Mouse (Mus musculus) kidney, embryonic 16.5 days (tissue): Measurements from ENCODE around the gene Atad3a. TPM values are rescaled to one million over a fixed set of nuclear protein-coding genes. Genes with fewer than 3 reads are reported as not detected.

Experiments used
- ATAC-seq: fragments of 200-750 bp; cut with Nextera tagmentation; 2 replicates; pipeline ENCODE4 v1.8.0; 2017; ENCODE audit warnings: moderate TSS enrichment; ENCODE audit not compliant: low FRiP score, low TSS enrichment
- H3K27ac ChIP-seq: fragments of 300-500 bp; sonication (generic); 2 replicates; pipeline ENCODE4 v1.5.1; 2014; ENCODE audit warnings: low read length
- H3K27me3 ChIP-seq: fragments of 300-500 bp; sonication (generic); 2 replicates; pipeline ENCODE4 v1.6.1; 2014; ENCODE audit warnings: low read length, control low read depth, mixed read lengths; ENCODE audit not compliant: insufficient read depth
- H3K36me3 ChIP-seq: fragments of 300-500 bp; sonication (generic); 2 replicates; pipeline ENCODE4 v1.6.1; 2014; ENCODE audit warnings: low read length, control low read depth, mixed read lengths; ENCODE audit not compliant: insufficient read depth
- H3K4me1 ChIP-seq: fragments of 300-500 bp; sonication (generic); 2 replicates; pipeline ENCODE4 v1.6.1; 2014; ENCODE audit warnings: low read length, control low read depth, mixed read lengths; ENCODE audit not compliant: insufficient read depth
- H3K4me2 ChIP-seq: fragments of 300-500 bp; sonication (generic); replicated peaks from 2 replicates; pipeline ENCODE4 v1.6.1; 2014; ENCODE audit warnings: low read depth, low read length
- H3K4me3 ChIP-seq: fragments of 300-500 bp; sonication (generic); 2 replicates; pipeline ENCODE4 v1.5.1; 2014; ENCODE audit warnings: mild to moderate bottlenecking, low read length
- H3K9ac ChIP-seq: fragments of 300-500 bp; sonication (generic); replicated peaks from 2 replicates; pipeline ENCODE4 v1.6.1; 2014; ENCODE audit warnings: low read length
- H3K9me3 ChIP-seq: fragments of 300-500 bp; sonication (generic); 2 replicates; pipeline ENCODE4 v1.6.1; 2016; ENCODE audit warnings: low read length, control low read depth
- WGBS: fragments of 180-500 bp; shearing (Covaris S2); extraction: QIAGEN DNeasy Blood & Tissue Kit; methylation state at CpG from one replicate; pipeline ENCODE4 v1.1.7; 2014; 5-methylcytosine and 5-hydroxymethylcytosine counted together
- polyA plus RNA-seq: library from polyadenylated mRNA; unstranded; fragments of >200 nt; fragmentation: Nextera tagmentation; extraction: Ambion mirVana; gene quantifications from 2 replicates; pipeline ENCODE4 v1.2.1, GENCODE M21; 2015

The Atad3a gene
- polyA plus RNA-seq, 1 experiment from 2014 or later: 142 TPM

DNA sequence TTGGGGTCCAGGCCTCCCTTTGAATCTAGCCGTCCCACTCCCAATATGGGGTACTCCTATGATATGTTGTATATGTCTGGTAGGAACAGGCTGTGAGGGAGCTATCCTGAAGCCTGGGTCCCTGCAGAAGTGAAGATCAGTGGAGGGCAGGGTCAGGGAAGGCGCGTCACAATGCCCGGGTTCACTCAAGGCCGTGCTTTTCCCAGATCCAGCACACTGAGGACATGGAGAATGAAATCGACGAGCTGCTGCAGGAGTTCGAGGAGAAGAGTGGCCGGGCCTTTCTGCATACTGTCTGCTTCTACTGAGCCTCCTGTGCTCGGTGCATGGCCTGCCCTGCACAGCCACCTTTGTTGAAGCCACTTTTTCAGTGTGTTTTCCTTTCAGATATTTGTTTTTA lies 27.6 kb downstream of the Atad3a start:
- no peak overlapping the region for H3K27ac ChIP-seq
- 87% methylated on average over 10 of the region's 10 CpGs for WGBS
- no peak overlapping the region for H3K9ac ChIP-seq
- no peaks in the 10 kb centered on the region for H3K9me3 ChIP-seq
- H3K4me2 ChIP-seq: no peak overlapping the region
- H3K36me3 ChIP-seq: peaks cover 10% of the 10 kb centered on the region; the same call in 1 of the 2 replicates
- ATAC-seq: no peak
- H3K4me1 ChIP-seq: peaks cover 14% of the 10 kb centered on the region
- H3K4me3 ChIP-seq: no peak overlapping the region
- no peaks in the 10 kb centered on the region for H3K27me3 ChIP-seq

DNA sequence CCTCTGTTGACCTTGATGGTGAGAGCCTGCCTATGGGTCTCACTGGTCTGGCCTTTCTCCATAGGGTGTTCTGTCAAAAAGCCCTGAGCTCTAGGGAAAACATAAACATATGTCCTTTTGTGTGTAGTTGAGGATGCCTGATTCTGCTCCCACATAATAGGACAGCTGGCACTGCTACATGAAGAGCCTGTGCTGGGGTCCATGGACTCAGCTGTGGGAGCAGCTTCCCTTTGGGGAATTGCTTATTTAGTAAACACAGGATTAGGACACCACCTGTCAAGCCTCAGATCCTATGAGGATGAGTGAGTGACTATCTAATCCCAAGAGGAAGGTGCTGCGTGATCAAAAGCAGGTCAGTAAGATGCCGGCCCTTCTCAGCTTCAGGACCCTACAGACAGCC lies 32.9 kb downstream of the Atad3a start:
- peaks cover 13% of the 10 kb centered on the region; the same call in 1 of the 2 replicates for H3K36me3 ChIP-seq

DNA sequence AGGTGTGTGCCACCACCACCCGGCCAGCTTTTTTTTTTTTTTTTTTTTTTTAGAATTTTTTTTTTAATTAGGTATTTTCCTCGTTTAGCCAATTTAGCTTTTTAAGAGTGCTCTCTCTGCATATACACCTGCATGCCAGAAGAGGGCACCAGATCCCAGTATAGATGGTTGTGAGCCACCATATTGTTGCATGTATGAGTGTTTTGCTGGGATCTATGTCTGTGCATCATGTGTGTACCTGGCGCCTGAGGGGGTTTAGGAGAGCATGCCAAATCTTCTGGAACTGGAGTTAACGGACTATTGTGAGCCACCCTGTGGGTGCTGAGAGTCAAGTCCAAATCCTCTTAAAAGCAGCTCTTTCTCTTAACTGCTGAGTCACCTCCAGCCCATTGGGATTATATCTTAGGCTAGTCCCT lies 39.2 kb downstream of the Atad3a start:
- Histone ChIP-seq H3K36me3 (peaks cover 15% of the 10 kb centered on the region), H3K9me3 (no peaks in the 10 kb centered on the region), H3K27ac (no peak overlapping the region), H3K9ac (no peak overlapping the region), H3K4me2 (no peak overlapping the region), H3K4me1 (no peaks in the 10 kb centered on the region), H3K4me3 (no peak overlapping the region), H3K27me3 (no peaks in the 10 kb centered on the region)
- WGBS: 63% methylated on average over 4 of the region's 4 CpGs
- peak; percentile 51; the same call in 1 of the 2 replicates for ATAC-seq

More for the DNA sequence above, 32.9 kb downstream of the Atad3a start:
- Histone ChIP-seq H3K9me3 (no peaks in the 10 kb centered on the region), H3K4me2 (no peak overlapping the region), H3K9ac (no peak overlapping the region), H3K4me3 (no peak overlapping the region), H3K27me3 (no peaks in the 10 kb centered on the region), H3K4me1 (no peaks in the 10 kb centered on the region), H3K27ac (no peak overlapping the region)
- 81% methylated on average over 2 of the region's 2 CpGs for WGBS
- ATAC-seq: no peak

DNA sequence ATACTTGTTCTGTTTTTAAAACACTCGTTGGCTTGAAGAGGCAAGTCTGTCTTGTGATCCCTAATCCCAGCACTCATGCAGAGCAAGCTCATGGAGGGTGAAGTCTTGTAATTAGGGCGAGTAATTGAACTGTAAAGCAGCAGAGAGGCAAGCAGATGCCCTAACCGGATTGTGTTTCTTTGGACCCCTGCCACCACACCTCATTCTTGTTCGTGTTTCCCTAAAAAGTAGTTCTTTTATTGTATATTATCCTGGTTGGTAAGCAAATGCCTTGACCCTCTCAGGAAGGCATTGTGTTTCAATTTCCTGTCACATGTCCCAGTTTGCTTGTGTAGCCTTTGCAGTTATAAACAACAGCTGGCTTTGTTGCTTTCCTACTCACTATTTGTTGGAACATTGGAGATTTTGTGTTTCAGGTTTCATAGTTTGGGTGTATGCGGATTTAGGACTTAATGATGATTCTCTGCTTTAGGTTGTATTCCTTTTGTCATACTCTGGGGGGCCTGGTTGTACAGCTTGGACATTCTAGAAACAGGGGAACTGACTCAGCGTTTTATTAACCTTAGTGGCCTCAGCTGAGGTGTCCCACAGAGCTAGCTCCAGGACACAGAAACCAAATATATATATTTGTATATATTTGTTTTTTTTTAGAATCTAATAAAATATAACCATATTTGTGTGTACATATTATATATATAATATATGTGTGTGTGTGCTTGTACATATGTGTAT lies 50.2 kb downstream of the Atad3a start:
- H3K27ac ChIP-seq: peak overlapping the region; percentile 74
- no peak overlapping the region for H3K9ac ChIP-seq
- H3K4me2 ChIP-seq: no peak overlapping the region
- no peaks in the 10 kb centered on the region for H3K9me3 ChIP-seq
- peaks cover 14% of the 10 kb centered on the region for H3K4me1 ChIP-seq
- WGBS: 46% methylated on average over 6 of the region's 6 CpGs
- H3K27me3 ChIP-seq: no peaks in the 10 kb centered on the region
- H3K36me3 ChIP-seq: peaks cover 5% of the 10 kb centered on the region
- no peak overlapping the region for H3K4me3 ChIP-seq
- no peak for ATAC-seq

DNA sequence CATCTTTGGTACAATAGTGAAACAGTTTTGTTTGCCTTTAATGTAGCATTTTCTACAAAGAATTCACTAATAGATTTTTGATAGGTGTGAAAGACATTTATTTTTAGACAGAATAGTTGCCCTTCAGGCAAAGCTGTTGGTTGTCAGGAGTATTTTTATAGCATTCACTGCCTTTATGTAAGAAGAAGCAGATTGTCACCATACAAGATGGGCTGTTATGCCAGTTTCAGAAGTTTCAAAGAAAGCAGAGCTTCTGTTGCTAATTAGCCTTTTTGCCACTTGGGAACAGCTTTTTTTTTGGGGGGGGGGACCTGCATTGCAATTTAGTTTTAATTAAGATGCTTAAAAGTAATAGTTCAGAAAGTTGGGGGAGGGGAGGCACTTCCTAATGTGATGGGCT lies 51.9 kb downstream of the Atad3a start:
- Histone ChIP-seq H3K4me3 (no peak overlapping the region), H3K9ac (no peak overlapping the region), H3K9me3 (no peaks in the 10 kb centered on the region), H3K27me3 (no peaks in the 10 kb centered on the region), H3K36me3 (no peaks in the 10 kb centered on the region), H3K4me1 (peaks cover 18% of the 10 kb centered on the region), H3K27ac (no peak overlapping the region), H3K4me2 (no peak overlapping the region)
- ATAC-seq: no peak

DNA sequence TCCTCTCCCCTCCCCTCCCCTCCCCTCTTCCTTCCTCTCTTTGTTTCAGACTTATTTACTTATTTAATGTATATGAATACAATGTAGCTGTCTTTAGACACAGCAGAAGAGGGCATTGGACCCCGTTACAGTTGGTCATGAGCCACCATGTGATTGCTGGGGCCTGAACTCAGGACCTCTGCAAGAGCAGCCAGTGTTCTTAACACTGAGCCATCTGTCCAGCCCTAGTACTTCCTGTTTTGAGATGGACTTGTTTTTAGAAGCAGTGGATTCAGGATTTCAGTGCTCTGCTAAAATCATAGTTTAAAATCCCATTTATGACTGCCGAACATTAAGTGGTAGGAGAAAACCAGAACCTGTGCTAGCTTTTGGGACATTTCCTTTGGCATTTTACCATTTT lies 52.3 kb downstream of the Atad3a start:
- no peak overlapping the region for H3K27ac ChIP-seq
- 82% methylated on average over 2 of the region's 2 CpGs for WGBS
- no peak overlapping the region for H3K4me2 ChIP-seq

DNA sequence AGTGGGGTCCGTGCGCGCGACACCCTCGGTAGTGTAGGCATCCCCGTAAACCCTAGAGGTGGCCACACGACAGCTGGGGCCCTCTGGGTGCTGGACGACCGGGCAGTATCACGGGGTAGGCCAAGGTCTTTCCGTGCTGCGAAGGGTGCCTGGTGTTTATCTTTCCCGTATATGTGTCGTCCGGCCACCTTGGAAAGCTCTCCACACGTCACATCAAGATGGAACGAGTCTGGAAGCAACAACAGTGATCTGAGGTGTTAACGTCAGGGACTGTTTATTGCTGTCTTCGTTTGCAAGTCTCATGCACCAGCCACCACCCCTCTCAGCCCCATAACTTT lies 55.3 kb downstream of the Atad3a start:
- no peaks in the 10 kb centered on the region for H3K9me3 ChIP-seq
- no peak; the same call in 1 of the 2 replicates for ATAC-seq
- under 1% methylated on average over 19 of the region's 19 CpGs for WGBS

More for the DNA sequence above, 52.3 kb downstream of the Atad3a start:
- Histone ChIP-seq H3K9me3 (no peaks in the 10 kb centered on the region), H3K4me1 (peaks cover 18% of the 10 kb centered on the region), H3K9ac (no peak overlapping the region), H3K27me3 (no peaks in the 10 kb centered on the region), H3K36me3 (no peaks in the 10 kb centered on the region), H3K4me3 (no peak overlapping the region)
- ATAC-seq: no peak

DNA sequence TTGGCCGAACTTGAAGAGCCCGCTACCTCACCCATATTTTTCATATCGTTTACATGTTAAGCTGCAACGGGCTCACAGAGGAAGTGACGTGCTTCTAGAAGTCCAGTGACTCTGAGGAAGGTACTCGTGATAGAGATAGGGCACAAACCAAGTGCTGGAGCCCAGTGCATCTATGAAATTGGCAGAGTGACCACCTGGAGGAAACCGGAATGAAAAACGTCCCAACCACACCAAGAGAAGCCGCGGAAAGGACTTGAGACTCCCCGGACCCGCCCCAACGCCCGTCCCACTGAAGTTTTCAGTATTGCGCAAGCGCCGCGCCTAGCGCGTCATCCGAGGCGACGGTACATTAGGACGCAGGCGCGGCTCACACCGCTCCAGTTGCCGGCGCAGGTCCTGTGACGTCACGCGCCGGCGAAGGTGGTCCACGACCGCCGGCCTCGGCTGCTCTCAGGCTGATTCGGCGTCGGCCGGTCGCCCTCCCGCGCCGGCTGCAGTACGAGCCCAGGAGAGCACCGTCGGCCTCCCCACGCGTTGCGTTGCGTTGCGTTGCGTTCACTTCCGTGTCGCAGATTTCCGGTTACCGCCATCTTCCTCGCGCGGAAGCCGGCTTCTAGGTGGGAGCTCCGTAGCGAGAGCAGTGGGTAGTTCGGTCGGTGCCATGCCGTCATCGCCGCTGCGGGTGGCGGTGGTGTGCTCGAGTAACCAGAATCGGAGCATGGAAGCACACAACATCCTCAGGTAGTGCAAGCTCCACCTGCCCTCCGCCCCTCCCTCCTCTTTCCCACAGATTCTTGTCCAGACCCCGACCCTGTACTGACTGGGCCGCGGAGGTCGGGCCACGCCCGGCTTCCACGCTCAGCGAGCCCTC lies 55.9 kb downstream of the Atad3a start, which contains the start of gene Ssu72:
Gene Ssu72, plus strand, starts transcription at position 80 of the 871 bp plus-strand sequence.
- no peaks in the 10 kb centered on the region for H3K36me3 ChIP-seq
- H3K4me1 ChIP-seq: peaks cover 12% of the 10 kb centered on the region
- H3K9me3 ChIP-seq: no peaks in the 10 kb centered on the region
- peak within 1 kb of the TSS; percentile 92 for H3K4me2 ChIP-seq
- H3K27me3 ChIP-seq: no peaks in the 10 kb centered on the region
- peak within 1 kb of the TSS; percentile 84 for H3K9ac ChIP-seq
- peak within 1 kb of the TSS; percentile 92 for H3K27ac ChIP-seq
- H3K4me3 ChIP-seq: peak within 1 kb of the TSS; percentile 79
- under 1% methylated on average over 82 of the region's 83 CpGs for WGBS
- peak; percentile 94 for ATAC-seq

More for the DNA sequence above, 55.3 kb downstream of the Atad3a start:
- peaks cover 18% of the 10 kb centered on the region for H3K4me1 ChIP-seq
- no peaks in the 10 kb centered on the region for H3K36me3 ChIP-seq
- peak overlapping the region; percentile 92 for H3K4me2 ChIP-seq
- H3K27ac ChIP-seq: peak overlapping the region; percentile 92
- peak overlapping the region; percentile 79 for H3K4me3 ChIP-seq
- H3K27me3 ChIP-seq: no peaks in the 10 kb centered on the region
- peak overlapping the region; percentile 84 for H3K9ac ChIP-seq

DNA sequence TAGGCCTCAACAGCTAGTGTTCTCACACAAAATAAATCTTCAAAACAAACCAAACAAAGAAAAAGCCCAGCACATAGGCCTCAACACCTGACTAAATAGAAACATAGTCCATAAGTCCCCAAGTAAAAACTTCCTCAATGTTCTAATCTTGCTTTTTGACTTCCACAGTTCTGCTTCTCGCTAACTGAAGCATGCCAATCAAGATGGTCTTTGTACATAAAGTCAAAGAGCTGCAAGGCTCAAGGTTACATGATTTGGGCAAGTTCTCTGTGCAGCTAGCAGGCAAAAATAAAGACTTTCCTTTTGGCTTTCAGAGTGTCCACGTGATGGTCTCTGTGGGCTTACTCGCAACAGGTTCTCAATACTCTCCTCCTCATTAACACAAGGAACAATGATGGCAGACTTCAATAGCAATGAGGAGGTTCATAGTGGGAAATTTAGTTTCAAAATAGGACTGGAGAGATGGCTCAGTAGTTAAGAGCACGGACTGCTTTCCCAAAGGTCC lies 57.4 kb downstream of the Atad3a start:
- H3K27ac ChIP-seq: no peak overlapping the region
- no peaks in the 10 kb centered on the region for H3K27me3 ChIP-seq
- H3K9me3 ChIP-seq: no peaks in the 10 kb centered on the region
- no peaks in the 10 kb centered on the region for H3K36me3 ChIP-seq
- H3K4me2 ChIP-seq: no peak overlapping the region
- ATAC-seq: no peak
- no peak overlapping the region for H3K9ac ChIP-seq
- H3K4me1 ChIP-seq: peaks cover 11% of the 10 kb centered on the region
- no peak overlapping the region for H3K4me3 ChIP-seq
- WGBS: 98% methylated on average over 4 of the region's 4 CpGs
